Mouse (Mus musculus) stomach, postnatal 0 days (tissue): ENCODE results near the gene Foxp1.

ENCODE experiments used
- CTCF ChIP-seq: IDR thresholded peaks from 2 replicates; pipeline ENCODE4 v1.5.1; 2016; ENCODE audit warnings: antibody characterized with exemption, low read depth, mild to moderate bottlenecking, moderate library complexity
- EP300 ChIP-seq: optimal IDR thresholded peaks from 2 replicates; pipeline ENCODE3; 2016; ENCODE audit warnings: antibody characterized with exemption

DNA sequence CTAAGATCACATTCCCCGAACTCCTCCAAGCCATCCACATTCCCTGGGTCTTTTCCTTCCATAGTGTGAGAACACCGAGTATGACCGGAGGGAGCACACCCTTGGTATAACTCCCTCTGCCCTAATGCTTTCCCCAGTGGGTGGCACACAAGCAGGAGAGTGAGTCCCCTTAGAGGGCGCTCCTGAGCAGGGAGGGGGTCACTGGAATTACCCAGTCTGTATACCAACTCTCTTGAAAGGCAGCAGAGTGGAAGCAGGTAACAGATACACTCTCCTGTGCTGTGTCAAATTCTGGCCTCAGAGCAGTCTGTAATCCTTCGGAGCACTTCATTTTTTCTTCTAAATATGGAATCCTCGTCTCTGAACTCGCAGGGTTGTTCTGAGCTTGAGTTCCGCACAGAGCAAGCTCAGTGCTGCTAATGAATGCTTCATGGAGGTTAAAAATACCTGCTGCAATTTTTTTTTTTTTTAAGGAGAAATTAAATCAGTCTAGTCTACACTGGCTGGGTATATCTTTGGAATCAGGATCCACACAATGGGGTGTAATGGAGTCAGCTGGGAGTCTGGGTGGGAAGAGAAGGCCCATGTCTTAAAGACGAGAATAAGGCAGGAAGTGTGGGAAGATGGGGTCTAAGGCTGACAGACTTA is 565.9 kb downstream of the Foxp1 start:
- no peak for TF ChIP-seq EP300
- peak; percentile 56 for TF ChIP-seq CTCF
